Mouse (Mus musculus): Measurements from ENCODE around the gene Tnfrsf21.

- TF ChIP-seq EP300 (optimal IDR thresholded peaks at IDR 0.05) (no peak), CTCF (IDR thresholded peaks at IDR 0.05; ENCODE audit: low read depth) (no peak)
These were observed 19.0 kb downstream of the Tnfrsf21 start for GRCm38 (mm10) chr17:43035386-43035785.

Data from stomach, postnatal 0 days (tissue).